Mouse (Mus musculus) heart, embryonic 10.5 days (tissue): ENCODE measurements around the gene Ip6k1. TPM values are rescaled to one million over a fixed set of nuclear protein-coding genes. Genes with fewer than 3 reads are reported as not detected.

Experiments used
- microRNA-seq: library from miRNA; unstranded; fragments of <30 nt; microRNA quantifications from one replicate; pipeline ENCODE4, GENCODE M21; 2017
- polyA plus RNA-seq: library from polyadenylated mRNA; unstranded; fragments of >200 nt; fragmentation: Nextera tagmentation; extraction: Ambion mirVana; gene quantifications from 2 replicates; pipeline ENCODE4 v1.2.1, GENCODE M21; 2016

Gene Ip6k1
- polyA plus RNA-seq, 1 experiment from 2014 or later = 42.3 TPM

Small RNAs within 50 kb of the gene (microRNA-seq; reads per million reads assigned to microRNA genes)
- gene Mir7088 = not detected

Other genes starting within 250 kb of the Ip6k1 start
- gene Rbm5, start 231.5 kb upstream of the Ip6k1 start, polyA plus RNA-seq = 131 and 159 TPM in 2 replicates
- 59.6 and 67.1 TPM in 2 replicates for gene Rbm6, start 129.3 kb upstream of the Ip6k1 start, polyA plus RNA-seq
- gene Mon1a, start 114.3 kb upstream of the Ip6k1 start, polyA plus RNA-seq = 10.7 and 10.8 TPM in 2 replicates
- 3.8 and 4.1 TPM in 2 replicates for gene Mst1r, start 95.6 kb upstream of the Ip6k1 start, polyA plus RNA-seq
- gene Actl11, start 74.0 kb upstream of the Ip6k1 start, polyA plus RNA-seq = not detected in 2 replicates
- gene Camkv, start 66.8 kb upstream of the Ip6k1 start, polyA plus RNA-seq = 0.79 and 2.3 TPM in 2 replicates
- gene Traip, start 52.4 kb upstream of the Ip6k1 start, polyA plus RNA-seq = 18.7 and 30.8 TPM in 2 replicates
- 29.4 and 33.6 TPM in 2 replicates for gene Uba7, start 27.0 kb upstream of the Ip6k1 start, polyA plus RNA-seq
- 2.2 and 3.4 TPM in 2 replicates for gene Gm20661, start 19.4 kb upstream of the Ip6k1 start, polyA plus RNA-seq
- gene Inka1, start 16.6 kb upstream of the Ip6k1 start, polyA plus RNA-seq = 58.7 and 71.1 TPM in 2 replicates
- gene Cdhr4, start 10.0 kb upstream of the Ip6k1 start, polyA plus RNA-seq = 4.0 and 5.2 TPM in 2 replicates
- 0.69 and 1.0 TPM in 2 replicates for gene Gm20662, start 6.2 kb upstream of the Ip6k1 start, polyA plus RNA-seq
- 30.4 and 30.7 TPM in 2 replicates for gene Gmppb, start 46.7 kb downstream of the Ip6k1 start, polyA plus RNA-seq
- 2.5 and 3.2 TPM in 2 replicates for gene Amigo3, start 50.7 kb downstream of the Ip6k1 start, polyA plus RNA-seq
- 1.6 TPM in 2 replicates for gene Mst1, start 77.9 kb downstream of the Ip6k1 start, polyA plus RNA-seq
- gene Rnf123, start 80.8 kb downstream of the Ip6k1 start, polyA plus RNA-seq = 31.8 and 33.1 TPM in 2 replicates
- 80.7 and 84.4 TPM in 2 replicates for gene Apeh, start 92.1 kb downstream of the Ip6k1 start, polyA plus RNA-seq
- 1.3 and 1.4 TPM in 2 replicates for gene Bsn, start 187.9 kb downstream of the Ip6k1 start, polyA plus RNA-seq